Mouse (Mus musculus): ENCODE data around the gene Mc1r.
"Not testable (repeated sequence)": the region's sequence is repeated elsewhere in the genome, so short reads cannot be mapped to it uniquely, and the experiment has no call there.

Mc1r gene

DNA sequence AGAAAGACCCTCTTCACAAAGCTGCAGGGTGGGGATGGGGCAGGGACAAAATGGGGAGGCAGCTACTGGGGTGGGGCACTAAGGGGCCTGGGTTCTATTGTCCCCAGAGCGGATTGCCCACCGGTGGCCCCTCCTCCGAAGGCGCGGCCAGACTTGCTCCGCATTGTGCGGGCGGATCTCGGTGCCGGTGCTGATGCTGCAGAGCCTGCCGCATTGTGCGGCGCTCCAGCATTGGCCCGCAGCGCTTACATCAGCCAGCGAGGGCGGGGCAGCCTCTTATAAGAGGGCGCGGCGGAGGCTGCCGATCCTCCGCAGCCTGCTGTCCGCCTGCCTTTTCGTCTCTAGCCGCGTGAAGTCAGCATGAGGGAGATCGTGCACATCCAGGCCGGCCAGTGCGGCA lies 4.3 kb downstream of the Mc1r start, which contains the start of gene Tubb3:
Gene Tubb3, plus strand, starts transcription at position 179 of the 400 bp plus-strand sequence.
- intact Hi-C loops (cut with DNase I) = no loop called here

DNA sequence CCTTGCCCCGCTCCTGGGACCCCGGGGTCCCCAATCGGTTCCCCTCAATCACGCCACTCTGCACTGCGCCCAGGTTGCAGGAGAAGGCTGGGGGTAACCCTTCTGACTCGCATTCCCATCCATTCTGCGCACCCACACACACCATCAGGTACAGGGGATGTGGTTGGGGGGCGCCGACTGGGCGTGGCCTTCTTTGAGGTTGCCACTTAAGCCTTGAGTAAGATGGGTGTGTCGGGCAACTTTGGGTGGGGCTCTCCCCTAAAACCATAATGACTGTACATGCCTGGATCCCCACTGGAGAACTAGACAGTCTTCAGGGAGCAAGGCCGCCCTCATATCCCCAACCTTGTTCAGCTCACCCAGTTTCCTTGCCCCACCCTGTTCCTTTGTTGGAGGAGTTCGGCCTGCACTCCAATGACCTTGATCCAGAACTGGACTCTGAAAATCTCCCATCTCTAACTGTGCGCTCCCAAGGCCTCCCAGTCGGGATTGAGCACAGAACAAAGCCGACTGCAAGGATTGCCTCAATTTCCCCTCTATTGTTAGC lies 4.9 kb downstream of the Mc1r start:
- intact Hi-C loops (cut with DNase I) = no loop called here

DNA sequence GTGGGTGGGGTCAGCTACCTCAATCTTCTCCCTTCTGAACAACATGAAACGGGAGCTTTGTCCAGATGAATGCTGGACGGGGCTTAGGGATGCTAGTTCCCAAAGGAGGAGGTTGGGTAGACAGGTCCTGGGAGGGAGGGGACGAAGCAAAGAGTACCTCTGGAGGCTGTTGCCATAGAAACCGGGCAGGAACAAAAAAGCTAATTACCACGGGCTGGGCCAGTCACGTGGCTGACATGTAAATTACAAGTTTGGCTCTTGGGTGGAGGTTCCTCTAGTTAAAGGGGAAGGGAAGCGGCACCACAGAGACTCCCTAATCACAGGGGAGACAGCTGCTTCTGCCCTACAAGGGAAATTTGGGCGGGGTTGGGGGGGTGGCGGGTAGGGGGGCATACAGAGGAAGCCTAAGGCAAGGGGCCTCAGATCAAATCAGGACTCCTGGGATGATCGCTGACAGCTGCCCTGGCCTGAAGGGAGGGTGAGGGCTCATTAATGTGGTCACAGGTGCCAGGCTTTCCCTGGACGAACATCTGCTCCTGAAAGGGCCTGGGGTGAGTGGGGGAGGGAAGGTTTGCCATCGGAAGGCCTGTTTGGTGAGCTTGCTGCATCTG lies 5.8 kb downstream of the Mc1r start:
- intact Hi-C loops (cut with DNase I) = no loop called here

DNA sequence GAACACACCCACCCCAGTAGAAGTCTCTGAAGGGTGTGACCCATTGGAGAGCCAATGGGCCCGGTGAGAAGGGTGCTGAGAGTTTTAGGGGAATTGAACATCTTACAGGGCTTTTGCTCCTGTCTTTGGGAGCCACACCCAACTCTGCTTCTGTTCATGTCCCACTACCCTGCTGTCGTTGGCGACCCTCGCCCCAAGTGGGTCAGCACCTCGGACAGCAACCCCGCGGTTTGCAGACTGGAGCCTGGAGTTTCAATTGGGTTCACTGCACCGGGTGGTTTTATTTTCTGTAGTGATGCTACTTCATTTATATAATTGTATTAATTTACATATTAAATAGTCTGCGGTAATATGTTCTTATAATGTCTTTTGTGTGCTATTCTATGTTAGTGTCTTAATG lies 7.3 kb downstream of the Mc1r start:
- intact Hi-C loops (cut with DNase I) = no loop called here

DNA sequence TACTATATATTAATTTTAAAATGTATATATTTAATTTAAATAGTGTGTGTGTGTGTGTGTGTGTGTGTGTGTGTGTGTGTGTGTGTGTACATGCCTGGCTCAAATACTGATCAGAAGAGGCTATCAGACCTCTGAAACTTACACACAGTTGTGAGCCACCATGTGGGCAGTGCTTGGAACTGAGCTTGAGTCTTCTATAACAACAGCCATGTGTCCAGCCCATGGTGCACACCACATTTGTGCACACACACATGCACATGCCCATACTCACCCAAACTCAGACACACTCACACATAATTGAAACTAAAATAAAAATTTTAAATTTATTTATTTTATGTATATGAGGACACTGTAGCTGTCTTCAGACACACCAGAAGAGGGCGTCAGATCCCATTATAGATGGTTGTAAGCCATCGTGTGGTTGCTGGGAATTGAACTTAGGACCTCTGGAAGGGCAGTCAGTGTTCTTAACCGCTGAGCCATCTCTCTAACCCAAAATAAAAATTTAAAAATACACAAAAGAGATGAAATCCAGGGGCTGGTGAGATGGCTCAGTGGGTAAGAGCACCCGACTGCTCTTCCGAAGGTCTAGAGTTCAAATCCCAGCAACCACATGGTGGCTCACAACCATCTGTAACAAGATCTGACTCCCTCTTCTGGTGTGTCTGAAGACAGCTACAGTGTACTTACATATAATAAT lies 8.2 kb downstream of the Mc1r start:
- intact Hi-C loops (cut with DNase I) = not testable (repeated sequence)

DNA sequence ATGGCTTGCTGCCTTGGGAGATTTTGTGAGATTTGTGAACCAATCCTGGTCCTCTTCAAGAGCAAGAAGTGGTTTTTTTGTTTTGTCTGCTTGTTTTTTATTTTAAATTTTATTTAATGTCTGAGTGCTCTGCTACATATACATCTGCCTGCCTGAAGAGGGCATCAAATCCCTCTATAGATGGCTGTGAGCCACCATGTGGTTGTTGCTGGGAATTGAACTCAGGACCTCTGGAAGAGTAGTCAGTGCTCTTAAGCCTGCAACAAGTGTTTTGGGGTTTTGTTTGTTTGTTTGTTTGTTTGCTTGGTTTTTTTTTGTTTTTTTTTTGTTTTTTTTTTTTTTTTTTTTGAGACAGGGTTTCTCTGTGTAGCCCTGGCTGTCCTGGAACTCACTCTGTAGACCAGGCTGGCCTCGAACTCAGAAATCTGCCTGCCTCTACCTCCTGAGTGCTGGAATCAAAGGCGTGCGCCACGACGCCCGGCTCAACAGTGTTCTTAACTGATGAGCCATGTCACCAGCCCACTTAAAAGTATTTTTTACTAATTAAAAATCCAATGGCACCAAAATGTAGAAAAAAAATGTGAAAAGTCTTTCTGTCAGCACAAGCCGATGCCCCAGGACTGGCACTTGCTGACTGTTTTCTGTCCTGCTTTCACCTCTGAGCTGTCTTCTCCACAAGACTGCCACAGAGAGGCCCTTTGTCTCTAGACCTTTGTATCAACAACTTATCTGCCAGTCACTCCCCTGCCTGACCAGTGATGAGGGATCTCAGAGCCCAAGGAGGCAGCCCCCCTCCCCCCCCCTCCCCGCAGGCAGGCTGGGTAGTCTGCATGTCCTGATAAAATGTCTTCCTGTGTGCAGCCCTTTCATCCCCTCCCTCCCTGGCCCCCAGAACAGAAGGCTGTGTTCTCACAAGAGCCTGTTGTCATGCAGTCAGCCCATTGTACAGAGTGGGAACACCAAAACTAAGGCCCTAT lies 9.3 kb downstream of the Mc1r start:
- intact Hi-C loops (cut with DNase I) = no loop called here

DNA sequence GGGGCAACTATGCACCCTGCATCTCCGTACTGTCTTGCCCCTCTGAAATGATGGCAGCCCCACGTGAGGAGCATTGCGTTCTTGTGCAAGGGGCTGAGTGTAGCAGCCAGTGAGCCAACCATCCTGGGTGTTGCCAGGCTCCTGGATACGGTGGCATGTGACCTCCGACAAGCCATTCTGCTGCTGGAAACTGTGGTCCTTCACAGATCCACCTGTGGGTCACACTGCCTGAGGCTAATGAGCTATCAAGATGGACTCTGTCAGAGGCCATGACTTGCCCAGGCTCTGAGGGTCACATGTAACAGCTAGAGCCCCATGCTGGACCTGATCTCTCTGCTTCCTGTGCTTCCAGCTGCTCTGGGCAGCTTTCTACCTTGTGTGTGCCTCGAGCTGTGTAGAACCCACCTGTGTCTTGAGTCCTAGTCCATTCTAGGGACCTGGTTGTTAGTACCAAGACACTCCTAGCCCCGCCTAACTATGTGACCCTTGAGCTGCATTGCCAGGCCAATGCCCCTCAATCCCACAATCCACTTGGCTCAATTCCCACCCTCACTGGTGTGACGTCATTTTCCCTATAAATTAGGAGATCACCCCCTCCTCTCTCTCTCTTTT lies 10.1 kb downstream of the Mc1r start:
- intact Hi-C loops (cut with DNase I) = no loop called here

DNA sequence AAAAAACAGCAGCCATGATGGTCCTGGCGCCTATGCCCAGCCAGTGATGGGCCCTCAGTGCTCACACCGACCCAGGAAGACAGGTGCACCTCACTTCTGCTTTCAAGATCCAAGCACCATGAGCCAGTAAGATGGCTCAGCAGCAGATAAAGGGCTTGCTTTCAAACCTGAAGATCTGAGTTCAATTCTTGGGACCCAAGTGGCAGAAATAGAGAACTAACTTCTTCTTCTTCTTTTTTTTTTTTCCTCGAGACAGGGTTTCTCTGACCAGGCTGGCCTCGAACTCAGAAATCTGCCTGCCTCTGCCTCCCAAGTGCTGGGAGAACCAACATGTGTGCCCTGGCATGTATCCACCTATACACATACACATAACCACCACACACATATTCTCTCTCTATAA lies 12.8 kb downstream of the Mc1r start:
- intact Hi-C loops (cut with DNase I) = loop anchor here (5.0 kb wide), 1 partner anchor 37 kb away; no protein-coding TSS in a partner anchor

DNA sequence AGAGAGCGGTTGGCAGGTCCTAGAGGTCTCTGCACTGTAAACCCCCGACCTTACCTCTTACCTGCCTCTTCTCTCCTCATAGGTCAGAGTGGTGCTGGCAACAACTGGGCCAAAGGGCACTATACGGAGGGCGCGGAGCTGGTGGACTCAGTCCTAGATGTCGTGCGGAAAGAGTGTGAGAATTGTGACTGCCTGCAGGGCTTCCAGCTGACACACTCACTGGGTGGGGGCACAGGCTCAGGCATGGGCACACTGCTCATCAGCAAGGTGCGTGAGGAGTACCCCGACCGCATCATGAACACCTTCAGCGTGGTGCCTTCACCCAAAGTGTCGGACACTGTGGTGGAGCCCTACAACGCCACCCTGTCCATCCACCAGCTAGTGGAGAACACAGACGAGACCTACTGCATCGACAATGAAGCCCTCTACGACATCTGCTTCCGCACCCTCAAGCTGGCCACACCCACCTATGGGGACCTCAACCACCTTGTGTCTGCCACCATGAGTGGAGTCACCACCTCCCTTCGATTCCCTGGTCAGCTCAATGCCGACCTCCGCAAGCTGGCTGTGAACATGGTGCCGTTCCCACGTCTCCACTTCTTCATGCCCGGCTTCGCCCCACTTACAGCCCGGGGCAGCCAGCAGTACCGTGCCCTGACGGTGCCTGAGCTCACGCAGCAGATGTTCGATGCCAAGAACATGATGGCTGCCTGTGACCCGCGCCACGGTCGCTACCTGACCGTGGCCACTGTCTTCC lies 13.8 kb downstream of the Mc1r start:
- intact Hi-C loops (cut with DNase I) = loop anchor here (5.0 kb wide), 1 partner anchor 38 kb away; no protein-coding TSS in a partner anchor

DNA sequence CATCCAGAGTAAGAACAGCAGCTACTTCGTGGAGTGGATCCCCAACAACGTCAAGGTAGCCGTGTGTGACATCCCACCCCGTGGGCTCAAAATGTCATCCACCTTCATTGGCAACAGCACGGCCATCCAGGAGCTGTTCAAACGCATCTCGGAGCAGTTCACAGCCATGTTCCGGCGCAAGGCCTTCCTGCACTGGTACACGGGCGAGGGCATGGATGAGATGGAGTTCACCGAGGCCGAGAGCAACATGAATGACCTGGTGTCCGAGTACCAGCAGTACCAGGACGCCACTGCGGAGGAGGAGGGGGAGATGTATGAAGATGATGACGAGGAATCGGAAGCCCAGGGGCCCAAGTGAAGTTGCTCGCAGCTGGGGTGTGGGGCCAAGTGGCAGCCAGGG lies 14.4 kb downstream of the Mc1r start:
- intact Hi-C loops (cut with DNase I) = loop anchor here (5.0 kb wide), 1 partner anchor 39 kb away; no protein-coding TSS in a partner anchor

DNA sequence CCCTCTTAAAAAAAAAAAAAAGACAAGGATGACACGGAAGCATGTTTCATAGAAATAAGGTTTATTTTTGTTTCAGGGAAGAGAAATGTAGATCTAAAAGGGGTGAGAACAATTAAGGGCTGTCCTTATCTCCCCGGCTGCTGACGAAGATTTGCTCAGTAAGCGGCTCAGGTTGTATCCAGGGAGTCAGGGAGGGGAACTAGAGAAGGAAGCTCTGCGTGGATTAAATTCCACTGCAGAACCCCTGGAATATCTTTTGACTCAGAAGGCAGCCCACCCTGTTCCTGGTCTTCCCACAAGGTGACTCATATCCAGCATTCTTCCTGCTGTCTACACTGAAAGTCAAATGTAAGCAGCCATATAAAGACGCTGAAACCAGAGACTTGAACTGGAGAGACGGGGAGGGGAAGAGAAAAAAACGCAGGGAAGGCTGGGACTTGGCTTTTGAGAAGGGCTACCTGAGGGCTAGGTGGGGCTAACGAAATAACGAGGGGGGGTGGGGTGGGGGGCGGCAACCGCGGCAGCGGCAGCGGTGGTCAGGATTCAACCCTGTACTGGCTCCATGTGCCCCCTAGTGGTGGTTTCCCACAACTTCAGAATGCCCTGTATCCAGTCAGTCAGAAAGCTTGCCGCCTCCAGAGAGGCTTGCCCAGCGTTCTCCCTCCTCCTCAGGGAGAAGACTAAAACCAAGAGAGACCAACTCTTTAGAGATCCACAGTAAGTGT lies 15.3 kb downstream of the Mc1r start:
- intact Hi-C loops (cut with DNase I) = loop anchor here (5.0 kb wide), 1 partner anchor 40 kb away; no protein-coding TSS in a partner anchor

DNA sequence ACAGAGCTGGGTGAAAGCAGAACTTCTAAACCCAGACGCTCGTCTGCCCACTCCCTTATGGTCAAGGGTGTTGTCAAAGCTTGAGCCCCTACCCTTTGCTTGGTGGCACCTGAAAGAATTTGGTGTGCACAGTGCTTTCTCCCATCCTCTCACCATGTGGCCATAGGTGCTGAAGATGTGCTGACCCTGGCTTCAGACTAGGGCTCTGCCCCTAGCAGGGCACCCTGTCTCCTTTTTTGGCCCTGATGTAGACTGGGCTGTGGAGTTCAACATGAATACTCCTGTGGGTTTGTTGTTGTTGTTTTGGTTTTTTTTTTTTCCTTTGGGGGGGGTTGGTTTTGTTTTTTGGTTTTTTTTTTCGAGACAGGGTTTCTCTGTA lies 15.9 kb downstream of the Mc1r start:
- intact Hi-C loops (cut with DNase I) = loop anchor here (5.0 kb wide), 1 partner anchor 40 kb away; no protein-coding TSS in a partner anchor

DNA sequence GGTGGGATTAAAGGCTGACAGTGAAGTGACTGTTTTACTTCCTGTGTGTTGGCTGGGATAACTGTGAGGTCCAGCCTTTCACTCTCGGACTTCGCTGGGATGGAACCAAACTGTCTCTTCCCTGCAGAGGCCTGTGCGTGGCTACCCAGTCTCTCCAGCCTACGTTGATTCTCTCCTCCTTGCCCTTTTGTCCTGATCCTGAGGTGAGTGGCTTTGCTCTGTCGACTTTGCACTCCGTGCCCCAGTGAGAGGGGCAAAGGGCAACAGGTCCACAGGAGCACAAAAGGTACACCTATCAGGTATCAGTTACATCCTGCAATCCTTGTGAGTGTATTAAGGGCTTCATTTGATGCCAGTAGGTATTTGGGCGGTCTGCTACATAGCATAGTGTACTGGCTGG lies 16.5 kb downstream of the Mc1r start, which contains the start of gene Def8:
Gene Def8, plus strand, starts transcription at position 87 of the 400 bp plus-strand sequence.
- intact Hi-C loops (cut with DNase I) = loop anchor here (5.0 kb wide), 1 partner anchor 41 kb away; no protein-coding TSS in a partner anchor

DNA sequence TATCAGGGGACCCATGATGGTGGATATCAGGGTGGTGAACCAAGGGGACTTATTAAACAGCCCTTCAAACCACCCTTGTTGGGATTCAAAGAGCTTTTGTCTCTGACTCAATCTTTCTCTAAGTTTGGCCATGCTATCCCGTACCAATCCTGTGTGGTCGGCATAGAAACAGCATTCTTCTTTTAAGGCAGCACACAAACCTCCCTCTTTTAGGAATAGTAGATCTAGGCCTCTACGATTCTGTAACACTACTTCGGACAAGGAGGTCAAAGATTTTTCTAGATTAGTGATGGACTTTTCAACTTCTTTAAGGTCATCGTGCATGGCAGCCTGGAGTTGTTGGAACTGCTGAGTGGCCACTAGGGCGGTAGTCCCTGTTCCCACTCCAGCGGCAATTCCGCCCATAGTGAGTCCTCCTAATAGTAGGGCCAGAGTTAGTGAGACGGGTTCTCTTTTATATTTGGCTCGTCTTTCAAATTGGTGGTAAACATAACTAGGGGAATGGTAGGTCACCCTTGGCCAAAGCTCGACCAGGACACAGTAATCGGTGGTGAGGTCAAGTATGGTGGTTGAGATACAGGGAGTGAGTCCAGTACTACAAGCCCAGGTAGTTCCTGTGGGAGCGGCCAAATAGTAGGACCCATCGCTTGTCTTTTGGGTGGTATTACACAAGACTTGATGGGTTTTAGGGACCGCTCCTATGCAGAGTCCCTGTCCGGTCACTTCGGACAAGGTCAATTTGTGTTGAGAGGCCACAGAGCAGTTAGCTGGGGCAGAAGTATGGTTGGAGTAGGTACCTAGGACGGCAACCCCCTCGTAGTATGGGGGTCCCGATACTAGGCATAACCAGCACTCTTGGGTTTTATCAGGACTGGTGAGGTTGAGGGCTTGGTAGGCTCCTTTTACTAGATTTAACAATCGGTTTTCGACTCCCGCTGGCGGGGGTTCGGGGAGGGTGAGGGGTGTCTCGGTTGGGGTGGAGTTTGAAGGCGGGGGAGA lies 19.9 kb downstream of the Mc1r start:
- intact Hi-C loops (cut with DNase I) = no loop called here

DNA sequence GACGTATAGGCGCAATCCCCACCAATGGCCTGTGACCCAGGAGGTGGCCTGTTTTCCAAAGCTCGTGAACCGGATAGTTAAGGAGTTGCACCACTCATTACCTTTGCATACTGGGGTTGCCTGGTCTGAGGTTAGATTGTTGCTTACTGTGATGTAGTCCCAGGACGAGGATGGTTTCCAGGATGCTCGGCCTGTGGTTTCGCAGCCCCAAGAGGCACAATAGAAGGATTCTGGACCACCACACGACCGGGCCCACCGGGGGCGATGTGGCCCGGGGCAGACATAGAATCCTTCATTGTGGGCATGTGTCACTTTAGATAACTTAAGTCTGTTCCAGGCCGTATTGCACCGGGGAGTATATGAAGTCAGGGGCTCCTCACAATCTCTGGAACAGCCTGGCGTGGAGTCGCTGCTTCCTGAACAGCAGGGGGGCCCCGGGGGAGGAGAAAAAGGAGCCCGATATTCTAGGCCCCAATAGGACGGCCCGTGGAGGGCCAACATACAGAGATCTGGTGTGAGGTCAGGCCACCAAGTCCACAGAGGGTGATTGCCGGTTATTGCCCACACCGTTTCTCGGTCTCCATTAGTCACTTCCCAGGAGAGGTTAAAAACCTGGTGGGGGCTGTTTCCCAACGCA lies 20.9 kb downstream of the Mc1r start:
- intact Hi-C loops (cut with DNase I) = no loop called here

DNA sequence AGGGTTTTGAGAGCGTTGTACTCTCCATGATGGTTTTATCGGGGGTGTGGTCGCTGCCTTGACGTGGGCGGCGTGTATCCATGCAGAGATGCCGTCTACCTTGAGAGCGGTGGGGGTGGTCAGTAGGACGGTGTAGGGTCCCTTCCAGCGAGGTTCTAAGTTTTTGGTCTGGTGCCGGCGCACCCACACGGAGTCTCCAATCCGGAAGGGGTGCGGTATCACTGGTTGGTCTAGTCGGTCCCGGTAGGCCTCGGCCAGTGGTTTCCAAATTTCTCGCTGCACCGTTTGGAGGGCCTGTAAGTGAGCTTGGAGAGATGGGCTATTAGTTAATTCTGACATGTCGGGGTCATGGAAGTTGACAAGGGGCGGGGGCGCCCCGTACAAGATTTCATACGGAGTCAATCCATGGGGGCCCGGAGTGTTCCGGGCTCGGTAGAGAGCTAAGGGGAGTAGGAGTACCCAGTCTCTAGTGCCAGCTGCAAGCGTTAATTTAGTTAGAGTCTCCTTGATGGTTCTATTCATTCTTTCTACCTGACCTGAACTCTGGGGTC lies 21.5 kb downstream of the Mc1r start:
- intact Hi-C loops (cut with DNase I) = no loop called here

Data from adrenal gland (tissue).